18 mouse cellular contexts compared by ENCODE assay signal in the genomic region with DNA sequence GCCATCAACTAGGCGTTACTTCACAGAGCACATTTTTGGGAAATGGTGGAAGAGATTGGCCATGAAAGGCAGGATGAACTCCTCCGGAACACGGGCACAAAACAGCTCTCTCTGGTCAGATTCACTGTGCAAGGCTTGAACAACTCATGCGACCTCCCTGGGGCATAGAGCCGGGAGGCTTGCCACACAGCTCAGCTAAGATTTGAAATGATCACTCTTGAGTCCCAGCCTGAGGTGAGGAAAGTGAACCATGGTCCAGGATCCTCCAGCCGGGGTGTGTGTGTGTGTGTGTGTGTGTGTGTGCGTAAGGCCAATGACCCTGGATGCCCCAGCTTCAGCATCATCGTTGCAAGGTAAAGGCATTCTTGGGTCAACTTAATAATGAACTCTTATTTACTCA.
DNase-seq lines count a peak whose midpoint lies in the region; ATAC-seq and TF ChIP-seq lines count a peak whose summit lies in the region.
"Had no signal": no experiment of that assay in that cellular context is flagged by ENCODE, and none has a peak within 500 bp of the region (broad histone marks: within the 10 kb centered on the region; RNA-seq: fewer than 3 reads in every experiment).

No protein-coding gene starts in this region.

- intact Hi-C loops in gastrocnemius, adult 2 months (cut with DNase I), result loop anchor here (10.0 kb wide), 1 partner anchor 722 kb away; no protein-coding TSS in a partner anchor

- no peak overlapping the region for H3K4me3 ChIP-seq in gastrocnemius, adult 2 months
- no peak overlapping the region for H3K4me3 ChIP-seq in limb, embryonic 10.5 days
- no peak overlapping the region for H3K4me3 ChIP-seq in kidney, embryonic 15.5 days (replicated peaks)
- H3K4me3 ChIP-seq: forebrain, embryonic 13.5 days; heart, embryonic 15.5 days; intestine, embryonic 15.5 days; limb, embryonic 15.5 days; liver, embryonic 15.5 days; midbrain, embryonic 10.5 days had no signal

- no peak overlapping the region for H3K4me2 ChIP-seq in kidney, embryonic 15.5 days
- H3K4me2 ChIP-seq: forebrain, embryonic 13.5 days; heart, embryonic 15.5 days; hindbrain, embryonic 14.5 days; intestine, embryonic 15.5 days; limb, embryonic 15.5 days; liver, embryonic 15.5 days had no signal

- no peak overlapping the region for H3K9ac ChIP-seq in kidney, embryonic 15.5 days
- H3K9ac ChIP-seq: forebrain, embryonic 13.5 days; heart, embryonic 15.5 days; hindbrain, embryonic 14.5 days; intestine, embryonic 15.5 days; limb, embryonic 15.5 days; liver, embryonic 15.5 days had no signal

- WGBS in limb, embryonic 10.5 days, result 82% methylated on average over 8 of the region's 8 CpGs
- WGBS in kidney, embryonic 15.5 days, result 79% methylated on average over 8 of the region's 8 CpGs

- no peaks in the 10 kb centered on the region for H3K36me3 ChIP-seq in limb, embryonic 10.5 days
- no peaks in the 10 kb centered on the region for H3K36me3 ChIP-seq in kidney, embryonic 15.5 days
- H3K36me3 ChIP-seq: heart, embryonic 15.5 days; intestine, embryonic 15.5 days; limb, embryonic 15.5 days; liver, embryonic 15.5 days; midbrain, embryonic 10.5 days had no signal

- peak; percentile 82 for DNase-seq in gastrocnemius, adult 2 months
- DNase-seq in gastrocnemius, postnatal 10 days, result peak; percentile 54
- DNase-seq in heart, adult 9 months (ENCODE audit: low spot score in 2 of 2), result peak; percentile 45 to 74
- peak; percentile 21 for DNase-seq in limb, embryonic 10.5 days (ENCODE audit: low spot score)
- no peak for DNase-seq in thymus, postnatal 4 days
- no peak for DNase-seq in kidney, adult 11 months
- DNase-seq: adrenal gland, postnatal 25 days; cerebellum, adult 18-20 months had no signal

- H3K27me3 ChIP-seq in limb, embryonic 10.5 days (ENCODE audit: low read depth, poor library complexity, severe bottlenecking), result 0 out of 2 replicates have a peak, but pooled peaks cover 3% of the 10 kb centered on the region
- no peaks in the 10 kb centered on the region for H3K27me3 ChIP-seq in kidney, embryonic 15.5 days
- H3K27me3 ChIP-seq: forebrain, embryonic 13.5 days; heart, embryonic 15.5 days; intestine, embryonic 15.5 days; liver, embryonic 15.5 days had no signal

- peak overlapping the region; percentile 58; the same call in 1 of the 2 replicates for H3K27ac ChIP-seq in gastrocnemius, adult 2 months
- no peak overlapping the region for H3K27ac ChIP-seq in limb, embryonic 10.5 days
- no peak overlapping the region for H3K27ac ChIP-seq in kidney, embryonic 15.5 days
- H3K27ac ChIP-seq: forebrain, embryonic 13.5 days; heart, embryonic 15.5 days; hindbrain, embryonic 14.5 days; intestine, embryonic 15.5 days; limb, embryonic 15.5 days; liver, embryonic 15.5 days; macrophage; midbrain, embryonic 10.5 days; stomach, postnatal 0 days had no signal

- H3K4me1 ChIP-seq in limb, embryonic 10.5 days, result peaks cover 62% of the 10 kb centered on the region
- H3K4me1 ChIP-seq in kidney, embryonic 15.5 days, result peaks cover 31% of the 10 kb centered on the region
- H3K4me1 ChIP-seq: liver, embryonic 15.5 days had no signal

- H3K9me3 ChIP-seq in limb, embryonic 10.5 days (replicated peaks), result no peaks in the 10 kb centered on the region
- no peaks in the 10 kb centered on the region for H3K9me3 ChIP-seq in kidney, embryonic 15.5 days (replicated peaks)
- H3K9me3 ChIP-seq: forebrain, embryonic 13.5 days; heart, embryonic 15.5 days; intestine, embryonic 15.5 days; limb, embryonic 15.5 days; liver, embryonic 15.5 days; midbrain, embryonic 10.5 days had no signal

- no peak for TF ChIP-seq CTCF in gastrocnemius, adult 2 months (IDR thresholded peaks at IDR 0.05)

- no peak for ATAC-seq in kidney, embryonic 15.5 days (replicated peaks; ENCODE audit: low FRiP score)
- ATAC-seq: forebrain, embryonic 13.5 days; intestine, embryonic 15.5 days had no signal

Comparison
In these comparisons a context has a peak if more than half of its experiments do, and no peak if none do; other contexts are left out.
1. DNase-seq: peak in gastrocnemius, adult 2 months (single experiment), gastrocnemius, postnatal 10 days (single experiment), heart, adult 9 months (2 of 2) and limb, embryonic 10.5 days (single experiment); none in thymus, postnatal 4 days (single experiment) and kidney, adult 11 months (single experiment).